Mouse (Mus musculus) bone marrow, adult 2 months (tissue): Measurements from ENCODE around the gene Tmem44. TPM values are rescaled to one million over a fixed set of nuclear protein-coding genes. Genes with fewer than 3 reads are reported as not detected.

ENCODE experiments used
- H3K27ac ChIP-seq: fragments of 200-500 bp; 2 replicates; pipeline ENCODE4 v1.5.1; 2012; ENCODE audit warnings: low read depth, mild to moderate bottlenecking, control low read depth, inconsistent platforms, low read length; ENCODE audit not compliant: control insufficient read depth, poor library complexity, insufficient read depth
- H3K4me1 ChIP-seq: fragments of 200-500 bp; 2 replicates; pipeline ENCODE4 v1.6.1; 2011; ENCODE audit warnings: low read length; ENCODE audit not compliant: control insufficient read depth, insufficient read depth
- H3K4me3 ChIP-seq: fragments of 200-500 bp; replicated peaks from 2 replicates; pipeline ENCODE3; 2011; ENCODE audit warnings: mild to moderate bottlenecking, low read depth, low read length, control low read depth; ENCODE audit not compliant: control insufficient read depth
- CTCF ChIP-seq: fragments of 200-500 bp; IDR thresholded peaks from 2 replicates; pipeline ENCODE4 v1.5.1; 2011; ENCODE audit warnings: low read length, control low read depth; ENCODE audit not compliant: control insufficient read depth, insufficient read depth
- POLR2A ChIP-seq: fragments of 200-500 bp; IDR thresholded peaks from 2 replicates; pipeline ENCODE4 v1.6.1; 2011; ENCODE audit warnings: low read depth, mild to moderate bottlenecking, control low read depth, low read length, borderline replicate concordance; ENCODE audit not compliant: control insufficient read depth
- WGBS: fragments of 180-500 bp; shearing (Covaris S2); methylation state at CpG from one replicate; pipeline ENCODE4 v1.1.7; 2018; 5-methylcytosine and 5-hydroxymethylcytosine counted together
- polyA plus RNA-seq: library from polyadenylated mRNA; stranded (reverse); fragments of >200 nt; gene quantifications from 2 replicates; pipeline ENCODE4 v1.2.4, GENCODE M21; 2011; ENCODE audit warnings: low replicate concordance; ENCODE audit not compliant: missing spikeins, insufficient read depth, insufficient read length

Tmem44 gene
- polyA plus RNA-seq, 1 experiment, result 7.6 TPM

- no peak for TF ChIP-seq POLR2A
- TF ChIP-seq CTCF, result no peak
- H3K27ac ChIP-seq, result peak overlapping the region; percentile 81
- peak overlapping the region; percentile 97 for H3K4me3 ChIP-seq
- H3K4me1 ChIP-seq, result peaks cover 2% of the 10 kb centered on the region; the same call in 1 of the 2 replicates
- WGBS, result 3% methylated on average over 9 of the region's 9 CpGs
These were observed 40.6 kb downstream of the Tmem44 start for GRCm38 (mm10) chr16:30510091-30510490.

GRCm38 (mm10) chr16:30509340-30509739 lies 41.3 kb downstream of the Tmem44 start:
- WGBS, result 75% methylated on average over 12 of the region's 12 CpGs
- TF ChIP-seq POLR2A, result no peak
- TF ChIP-seq CTCF, result no peak
- H3K27ac ChIP-seq, result no peak overlapping the region
- no peak overlapping the region for H3K4me3 ChIP-seq
- peaks cover 2% of the 10 kb centered on the region; the same call in 1 of the 2 replicates for H3K4me1 ChIP-seq

- no peak overlapping the region for H3K4me3 ChIP-seq
- H3K4me1 ChIP-seq, result peaks cover 2% of the 10 kb centered on the region; the same call in 1 of the 2 replicates
- TF ChIP-seq POLR2A (no peak), CTCF (no peak)
- 89% methylated on average over 9 of the region's 9 CpGs for WGBS
- no peak overlapping the region for H3K27ac ChIP-seq
These were observed 41.9 kb downstream of the Tmem44 start for GRCm38 (mm10) chr16:30508738-30509137.

- TF ChIP-seq POLR2A (no peak), CTCF (no peak)
- WGBS, result 86% methylated on average over 10 of the region's 10 CpGs
- Histone ChIP-seq H3K4me3 (no peak overlapping the region), H3K4me1 (peaks cover 2% of the 10 kb centered on the region; the same call in 1 of the 2 replicates), H3K27ac (no peak overlapping the region)
These were observed 43.5 kb downstream of the Tmem44 start for GRCm38 (mm10) chr16:30507120-30507519.

GRCm38 (mm10) chr16:30505311-30506031 lies 45.2 kb downstream of the Tmem44 start:
- WGBS, result 70% methylated on average over 11 of the region's 11 CpGs
- TF ChIP-seq CTCF, result no peak
- no peak for TF ChIP-seq POLR2A
- Histone ChIP-seq H3K4me1 (peaks cover 2% of the 10 kb centered on the region; the same call in 1 of the 2 replicates), H3K4me3 (no peak overlapping the region), H3K27ac (no peak overlapping the region)

GRCm38 (mm10) chr16:30504856-30505255 lies 45.8 kb downstream of the Tmem44 start:
- peaks cover 2% of the 10 kb centered on the region; the same call in 1 of the 2 replicates for H3K4me1 ChIP-seq
- no peak for TF ChIP-seq CTCF
- no peak for TF ChIP-seq POLR2A
- 81% methylated on average over 4 of the region's 4 CpGs for WGBS
- no peak overlapping the region for H3K4me3 ChIP-seq
- no peak overlapping the region for H3K27ac ChIP-seq

GRCm38 (mm10) chr16:30503958-30504357 lies 46.7 kb downstream of the Tmem44 start:
- 9% methylated on average over 15 of the region's 15 CpGs for WGBS
- H3K27ac ChIP-seq, result no peak overlapping the region
- H3K4me3 ChIP-seq, result no peak overlapping the region
- H3K4me1 ChIP-seq, result no peaks in the 10 kb centered on the region; the same call in 1 of the 2 replicates
- TF ChIP-seq CTCF (peak; percentile 91), POLR2A (peak; percentile 43; the same call in 1 of the 2 replicates)

- WGBS, result 11% methylated on average over 25 of the region's 25 CpGs
- H3K27ac ChIP-seq, result no peak overlapping the region
- peak overlapping the region; percentile 37 for H3K4me3 ChIP-seq
- TF ChIP-seq CTCF, result no peak
- no peaks in the 10 kb centered on the region; the same call in 1 of the 2 replicates for H3K4me1 ChIP-seq
These were observed 48.3 kb downstream of the Tmem44 start for GRCm38 (mm10) chr16:30502221-30502891.
